ENCODE assay signal across 8 mouse cellular contexts in the genomic region with DNA sequence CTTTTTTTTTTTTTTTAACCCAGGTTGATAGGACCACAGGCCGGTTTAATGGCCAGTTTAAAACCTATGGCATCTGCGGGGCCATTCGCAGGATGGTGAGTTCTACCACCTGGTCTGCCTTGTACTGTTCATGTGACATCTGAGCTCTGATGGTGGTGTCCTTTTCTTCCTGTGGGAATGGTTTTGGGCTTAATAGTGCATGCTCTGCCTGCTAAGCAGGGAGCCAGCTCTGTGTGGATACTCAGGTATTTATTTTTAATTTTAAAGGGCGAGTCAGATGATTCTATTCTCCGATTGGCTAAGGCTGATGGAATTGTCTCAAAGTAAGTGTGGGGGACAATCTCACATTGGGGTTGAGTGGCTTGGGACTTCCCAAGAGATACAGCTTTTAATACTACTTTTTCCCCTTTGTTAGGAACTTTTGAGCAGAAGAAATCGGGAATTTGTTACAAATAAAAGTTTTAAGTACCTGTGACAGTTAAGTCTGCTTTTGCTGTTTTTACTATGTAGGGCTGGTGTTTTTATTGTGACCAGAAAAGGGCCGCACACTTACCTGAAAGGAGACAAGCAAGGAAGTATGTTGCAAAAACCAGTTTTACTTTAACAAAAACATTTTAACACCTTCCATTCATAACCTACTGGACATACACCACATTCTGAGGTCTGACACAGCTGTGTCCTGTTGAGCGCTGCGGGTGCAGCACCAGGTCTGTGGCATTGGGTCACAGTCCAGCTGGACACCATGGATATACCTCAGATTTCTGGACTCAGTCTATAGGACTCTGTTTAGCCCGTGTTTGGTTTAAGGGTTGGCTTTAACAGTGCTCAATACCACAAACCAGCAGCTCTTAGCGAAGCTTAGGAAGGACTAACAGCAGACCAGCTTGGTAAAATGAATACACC. TPM values are rescaled to one million over a fixed set of nuclear protein-coding genes. Genes with fewer than 3 reads are reported as not detected.
DNase-seq lines count a peak whose midpoint lies in the region; ATAC-seq and TF ChIP-seq lines count a peak whose summit lies in the region.

No protein-coding gene starts in this region.

- no peak for TF ChIP-seq CTCF in cortical plate, adult 2 months (IDR thresholded peaks at IDR 0.05; ENCODE audit: extremely low read depth, insufficient read depth, low read length)

- no peak for ATAC-seq in kidney, embryonic 15.5 days (replicated peaks; ENCODE audit: low FRiP score)
- no peak for ATAC-seq in hindbrain, embryonic 14.5 days (ENCODE audit: low FRiP score)
- ATAC-seq in midbrain, embryonic 14.5 days (ENCODE audit: low FRiP score, low TSS enrichment), result no peak
- ATAC-seq in megakaryocyte progenitor cell, adult 5-6 weeks (replicated peaks; ENCODE audit: poor library complexity), result no peak
- ATAC-seq in erythroid progenitor cell, adult 5-6 weeks (replicated peaks; ENCODE audit: low FRiP score, poor library complexity, severe bottlenecking), result no peak

- no peak for DNase-seq in kidney, postnatal 4 days
- DNase-seq in hindbrain, embryonic 14.5 days (ENCODE audit: low spot score), result no peak
- no peak for DNase-seq in midbrain, embryonic 14.5 days
- DNase-seq in frontal cortex, postnatal 14 days (ENCODE audit: low spot score in 2 of 2), result no peak

- peaks cover 53% of the 10 kb centered on the region for H3K36me3 ChIP-seq in kidney, embryonic 15.5 days
- H3K36me3 ChIP-seq in hindbrain, embryonic 14.5 days (replicated peaks; ENCODE audit: control insufficient read depth, insufficient read depth), result peaks cover 52% of the 10 kb centered on the region
- H3K36me3 ChIP-seq in midbrain, embryonic 14.5 days (ENCODE audit: control insufficient read depth, insufficient read depth, low read length), result peaks cover 46% of the 10 kb centered on the region

- 52% methylated on average over 11 of the region's 11 CpGs for WGBS in kidney, embryonic 15.5 days
- WGBS in hindbrain, embryonic 14.5 days, result 56% methylated on average over 11 of the region's 11 CpGs
- 55% methylated on average over 11 of the region's 11 CpGs for WGBS in midbrain, embryonic 14.5 days

- H3K27me3 ChIP-seq in kidney, embryonic 15.5 days, result no peaks in the 10 kb centered on the region
- H3K27me3 ChIP-seq in hindbrain, embryonic 14.5 days (ENCODE audit: control insufficient read depth, insufficient read depth, low read length), result no peaks in the 10 kb centered on the region
- H3K27me3 ChIP-seq in midbrain, embryonic 14.5 days (ENCODE audit: control insufficient read depth, insufficient read depth, low read length), result no peaks in the 10 kb centered on the region

- peak overlapping the region; percentile 87 for H3K9ac ChIP-seq in kidney, embryonic 15.5 days
- peak overlapping the region; percentile 84 for H3K9ac ChIP-seq in hindbrain, embryonic 14.5 days
- peak overlapping the region; percentile 70 for H3K9ac ChIP-seq in midbrain, embryonic 14.5 days (replicated peaks; ENCODE audit: low read length)

- H3K27ac ChIP-seq in kidney, embryonic 15.5 days, result peak overlapping the region; percentile 87; the same call in 1 of the 2 replicates
- H3K27ac ChIP-seq in cortical plate, adult 2 months (ENCODE audit: insufficient read depth, low read length), result no peak overlapping the region
- H3K27ac ChIP-seq in hindbrain, embryonic 14.5 days, result peak overlapping the region; percentile 79; the same call in 1 of the 2 replicates
- H3K27ac ChIP-seq in midbrain, embryonic 14.5 days (replicated peaks; ENCODE audit: low read depth, low read length), result peak overlapping the region; percentile 65; the same call in 1 of the 2 replicates

- H3K4me1 ChIP-seq in kidney, embryonic 15.5 days, result peaks cover 19% of the 10 kb centered on the region
- H3K4me1 ChIP-seq in cortical plate, adult 2 months (ENCODE audit: control insufficient read depth, insufficient read depth, low read length), result no peaks in the 10 kb centered on the region; the same call in 1 of the 2 replicates
- peaks cover 14% of the 10 kb centered on the region for H3K4me1 ChIP-seq in hindbrain, embryonic 14.5 days (replicated peaks; ENCODE audit: control insufficient read depth, insufficient read depth, low read length)
- peaks cover 16% of the 10 kb centered on the region for H3K4me1 ChIP-seq in midbrain, embryonic 14.5 days (ENCODE audit: control insufficient read depth, insufficient read depth, low read length)

- no peaks in the 10 kb centered on the region for H3K9me3 ChIP-seq in kidney, embryonic 15.5 days (replicated peaks)
- no peaks in the 10 kb centered on the region for H3K9me3 ChIP-seq in hindbrain, embryonic 14.5 days (ENCODE audit: control insufficient read depth, low read length)
- H3K9me3 ChIP-seq in midbrain, embryonic 14.5 days (ENCODE audit: control insufficient read depth, low read length), result no peaks in the 10 kb centered on the region

- peak overlapping the region; percentile 75 for H3K4me2 ChIP-seq in kidney, embryonic 15.5 days
- peak overlapping the region; percentile 87 for H3K4me2 ChIP-seq in hindbrain, embryonic 14.5 days (replicated peaks)
- H3K4me2 ChIP-seq in midbrain, embryonic 14.5 days (ENCODE audit: low read length), result peak overlapping the region; percentile 78

- peak overlapping the region; percentile 86 for H3K4me3 ChIP-seq in kidney, embryonic 15.5 days (replicated peaks)
- peak overlapping the region; percentile 71 for H3K4me3 ChIP-seq in cortical plate, adult 2 months (ENCODE audit: insufficient read depth, low read length)
- peak overlapping the region; percentile 74 for H3K4me3 ChIP-seq in hindbrain, embryonic 14.5 days (replicated peaks; ENCODE audit: low read length)
- peak overlapping the region; percentile 76 for H3K4me3 ChIP-seq in midbrain, embryonic 14.5 days (replicated peaks; ENCODE audit: low read depth, low read length)

- no peak for TF ChIP-seq POLR2A in cortical plate, adult 2 months (IDR thresholded peaks at IDR 0.05; ENCODE audit: extremely low read depth, insufficient read depth, low read length)

RNA-seq across cellular contexts. Expression of gene Rps21, which starts 1.0 kb away (rescaled TPM):
- polyA plus RNA-seq in kidney, embryonic 15.5 days (2015; fragmentation: Nextera tagmentation; extraction: Ambion mirVana), result 637 and 713 TPM in 2 replicates
- polyA plus RNA-seq in cortical plate, adult 2 months (2012; rRNA removed), result 2,462 and 2,522 TPM in 2 replicates
- polyA plus RNA-seq in hindbrain, embryonic 14.5 days (2014; fragmentation: Nextera tagmentation; extraction: Ambion mirVana), result 372 and 509 TPM in 2 replicates
- 409 and 512 TPM in 2 replicates for polyA plus RNA-seq in midbrain, embryonic 14.5 days (2014; fragmentation: Nextera tagmentation; extraction: Ambion mirVana)
- 1,700 and 1,787 TPM in 2 replicates for total RNA-seq in megakaryocyte progenitor cell, adult 5-6 weeks (2015)
- total RNA-seq in megakaryocyte progenitor cell, adult 5-6 weeks (2017), result 2,626 and 3,717 TPM in 2 replicates
- 412 and 611 TPM in 2 replicates for total RNA-seq in erythroid progenitor cell, adult 5-6 weeks (2015; ENCODE audit: low replicate concordance)
- total RNA-seq in erythroid progenitor cell, adult 5-6 weeks (2017; ENCODE audit: low replicate concordance), result 390 and 599 TPM in 2 replicates

RNA-seq across cellular contexts. Expression of gene Cables2, which starts 15.1 kb away (rescaled TPM):
- polyA plus RNA-seq in kidney, embryonic 15.5 days (2015; fragmentation: Nextera tagmentation; extraction: Ambion mirVana), result 11.8 and 12.3 TPM in 2 replicates
- 35.7 and 40.0 TPM in 2 replicates for polyA plus RNA-seq in cortical plate, adult 2 months (2012; rRNA removed)
- 40.6 and 40.9 TPM in 2 replicates for polyA plus RNA-seq in hindbrain, embryonic 14.5 days (2014; fragmentation: Nextera tagmentation; extraction: Ambion mirVana)
- 32.0 and 37.5 TPM in 2 replicates for polyA plus RNA-seq in midbrain, embryonic 14.5 days (2014; fragmentation: Nextera tagmentation; extraction: Ambion mirVana)
- 12.6 and 15.1 TPM in 2 replicates for total RNA-seq in megakaryocyte progenitor cell, adult 5-6 weeks (2015)
- total RNA-seq in megakaryocyte progenitor cell, adult 5-6 weeks (2017), result 9.9 and 12.7 TPM in 2 replicates
- 8.8 and 9.4 TPM in 2 replicates for total RNA-seq in erythroid progenitor cell, adult 5-6 weeks (2015; ENCODE audit: low replicate concordance)
- total RNA-seq in erythroid progenitor cell, adult 5-6 weeks (2017; ENCODE audit: low replicate concordance), result 7.6 and 9.2 TPM in 2 replicates

RNA-seq across cellular contexts. Expression of gene Rbbp8nl, which starts 31.5 kb away (rescaled TPM):
- 0.84 and 0.87 TPM in 2 replicates for polyA plus RNA-seq in kidney, embryonic 15.5 days (2015; fragmentation: Nextera tagmentation; extraction: Ambion mirVana)
- not detected in 2 replicates for polyA plus RNA-seq in cortical plate, adult 2 months (2012; rRNA removed)
- polyA plus RNA-seq in hindbrain, embryonic 14.5 days (2014; fragmentation: Nextera tagmentation; extraction: Ambion mirVana), result not detected in 2 replicates
- polyA plus RNA-seq in midbrain, embryonic 14.5 days (2014; fragmentation: Nextera tagmentation; extraction: Ambion mirVana), result not detected in 2 replicates
- total RNA-seq in megakaryocyte progenitor cell, adult 5-6 weeks (2015), result not detected in 2 replicates
- total RNA-seq in megakaryocyte progenitor cell, adult 5-6 weeks (2017), result not detected in 2 replicates
- total RNA-seq in erythroid progenitor cell, adult 5-6 weeks (2015; ENCODE audit: low replicate concordance), result not detected in 2 replicates
- not detected in 2 replicates for total RNA-seq in erythroid progenitor cell, adult 5-6 weeks (2017; ENCODE audit: low replicate concordance)

RNA-seq across cellular contexts. Expression of gene Lama5, which starts 32.6 kb away (rescaled TPM):
- polyA plus RNA-seq in kidney, embryonic 15.5 days (2015; fragmentation: Nextera tagmentation; extraction: Ambion mirVana), result 40.6 and 46.7 TPM in 2 replicates
- polyA plus RNA-seq in cortical plate, adult 2 months (2012; rRNA removed), result 6.0 and 6.2 TPM in 2 replicates
- 2.6 and 2.9 TPM in 2 replicates for polyA plus RNA-seq in hindbrain, embryonic 14.5 days (2014; fragmentation: Nextera tagmentation; extraction: Ambion mirVana)
- polyA plus RNA-seq in midbrain, embryonic 14.5 days (2014; fragmentation: Nextera tagmentation; extraction: Ambion mirVana), result 1.2 and 1.8 TPM in 2 replicates
- total RNA-seq in megakaryocyte progenitor cell, adult 5-6 weeks (2015), result 0.07 and 2.1 TPM in 2 replicates
- 0.03 and 0.08 TPM in 2 replicates for total RNA-seq in megakaryocyte progenitor cell, adult 5-6 weeks (2017)
- under 0.01 and 0.42 TPM in 2 replicates for total RNA-seq in erythroid progenitor cell, adult 5-6 weeks (2015; ENCODE audit: low replicate concordance)
- 0.13 and 0.15 TPM in 2 replicates for total RNA-seq in erythroid progenitor cell, adult 5-6 weeks (2017; ENCODE audit: low replicate concordance)
